Mouse (Mus musculus) hindbrain, embryonic 12.5 days (tissue): ENCODE data around the gene Hipk4. TPM values are rescaled to one million over a fixed set of nuclear protein-coding genes. Genes with fewer than 3 reads are reported as not detected.
A peak's percentile ranks its signal among the peaks of the same experiment; 100 is the strongest.

ENCODE experiments used
- ATAC-seq: fragments of 200-750 bp; cut with Nextera tagmentation; 2 replicates; pipeline ENCODE4 v1.8.0; 2017; ENCODE audit warnings: moderate TSS enrichment; ENCODE audit not compliant: low FRiP score
- H3K27ac ChIP-seq: fragments of 300-500 bp; sonication (generic); 2 replicates; pipeline ENCODE4 v1.5.1; 2016; ENCODE audit warnings: mild to moderate bottlenecking
- H3K27me3 ChIP-seq: fragments of 300-500 bp; sonication (generic); 2 replicates; pipeline ENCODE4 v1.6.1; 2016; ENCODE audit warnings: mild to moderate bottlenecking
- H3K36me3 ChIP-seq: fragments of 300-500 bp; sonication (generic); 2 replicates; pipeline ENCODE4 v1.6.1; 2016; ENCODE audit warnings: mild to moderate bottlenecking
- H3K4me1 ChIP-seq: fragments of 300-500 bp; sonication (generic); 2 replicates; pipeline ENCODE4 v1.6.1; 2016
- H3K4me2 ChIP-seq: fragments of 300-500 bp; sonication (generic); replicated peaks from 2 replicates; pipeline ENCODE4 v1.6.1; 2016; ENCODE audit warnings: mild to moderate bottlenecking
- H3K4me3 ChIP-seq: fragments of 300-500 bp; sonication (generic); 2 replicates; pipeline ENCODE4 v1.5.1; 2016; ENCODE audit warnings: mild to moderate bottlenecking
- H3K9ac ChIP-seq: fragments of 300-500 bp; sonication (generic); 2 replicates; pipeline ENCODE4 v1.6.1; 2016; ENCODE audit warnings: mild to moderate bottlenecking, moderate library complexity
- H3K9me3 ChIP-seq: fragments of 300-500 bp; sonication (generic); replicated peaks from 2 replicates; pipeline ENCODE4 v1.6.1; 2016; ENCODE audit warnings: mild to moderate bottlenecking
- WGBS: fragments of 180-500 bp; shearing (Covaris S2); methylation state at CpG from one replicate; pipeline ENCODE4 v1.1.7; 2016; 5-methylcytosine and 5-hydroxymethylcytosine counted together
- polyA plus RNA-seq: library from polyadenylated mRNA; unstranded; fragments of >200 nt; fragmentation: Nextera tagmentation; extraction: Ambion mirVana; gene quantifications from 2 replicates; pipeline ENCODE4 v1.2.1, GENCODE M21; 2016

Hipk4 gene
- polyA plus RNA-seq, 1 experiment from 2014 or later = 0.36 TPM

- Histone ChIP-seq H3K36me3 (peaks cover 11% of the 10 kb centered on the region; the same call in 1 of the 2 replicates), H3K4me3 (peak overlapping the region; percentile 57), H3K4me1 (peaks cover 13% of the 10 kb centered on the region), H3K4me2 (peak overlapping the region; percentile 82), H3K27ac (no peak overlapping the region), H3K9me3 (no peaks in the 10 kb centered on the region), H3K27me3 (no peaks in the 10 kb centered on the region), H3K9ac (peak overlapping the region; percentile 71; the same call in 1 of the 2 replicates)
- 56% methylated on average over 6 of the region's 6 CpGs for WGBS
- ATAC-seq = peak; percentile 30; the same call in 1 of the 2 replicates
Measured at GRCm38 (mm10) chr7:27543065-27543464, 20.0 kb downstream of the Hipk4 start.

- no peak overlapping the region for H3K4me3 ChIP-seq
- no peak for ATAC-seq
- WGBS = 96% methylated on average over 4 of the region's 4 CpGs
Measured at GRCm38 (mm10) chr7:27543851-27544250, 20.8 kb downstream of the Hipk4 start.

GRCm38 (mm10) chr7:27544675-27545370 is 21.8 kb downstream of the Hipk4 start:
- H3K4me1 ChIP-seq = peaks cover 13% of the 10 kb centered on the region
- WGBS = 90% methylated on average over 12 of the region's 12 CpGs
- no peak overlapping the region for H3K4me3 ChIP-seq
- no peak for ATAC-seq
- H3K9me3 ChIP-seq = no peaks in the 10 kb centered on the region
- no peak overlapping the region for H3K27ac ChIP-seq
- no peaks in the 10 kb centered on the region for H3K27me3 ChIP-seq
- H3K9ac ChIP-seq = no peak overlapping the region; the same call in 1 of the 2 replicates
- H3K36me3 ChIP-seq = no peaks in the 10 kb centered on the region; the same call in 1 of the 2 replicates
- no peak overlapping the region for H3K4me2 ChIP-seq

More at GRCm38 (mm10) chr7:27543851-27544250, 20.8 kb downstream of the Hipk4 start:
- no peak overlapping the region for H3K27ac ChIP-seq
- H3K27me3 ChIP-seq = no peaks in the 10 kb centered on the region
- H3K9ac ChIP-seq = no peak overlapping the region
- H3K36me3 ChIP-seq = peaks cover 6% of the 10 kb centered on the region; the same call in 1 of the 2 replicates
- H3K9me3 ChIP-seq = no peaks in the 10 kb centered on the region
- no peak overlapping the region for H3K4me2 ChIP-seq
- peaks cover 13% of the 10 kb centered on the region for H3K4me1 ChIP-seq

GRCm38 (mm10) chr7:27549597-27549996 is 26.5 kb downstream of the Hipk4 start:
- ATAC-seq = no peak
- H3K36me3 ChIP-seq = no peaks in the 10 kb centered on the region

GRCm38 (mm10) chr7:27552070-27552469 is 29.0 kb downstream of the Hipk4 start:
- H3K27ac ChIP-seq = no peak overlapping the region
- H3K4me1 ChIP-seq = peaks cover 14% of the 10 kb centered on the region
- peak overlapping the region; percentile 75; the same call in 1 of the 2 replicates for H3K4me3 ChIP-seq
- H3K4me2 ChIP-seq = peak overlapping the region; percentile 71
- peaks cover 5% of the 10 kb centered on the region; the same call in 1 of the 2 replicates for H3K36me3 ChIP-seq
- WGBS = 60% methylated on average over 5 of the region's 5 CpGs
- ATAC-seq = no peak
- H3K9ac ChIP-seq = 0 out of 2 replicates have a peak overlapping the region, but pooled peaks have one; percentile 71
- H3K27me3 ChIP-seq = no peaks in the 10 kb centered on the region
- H3K9me3 ChIP-seq = no peaks in the 10 kb centered on the region

More at GRCm38 (mm10) chr7:27549597-27549996, 26.5 kb downstream of the Hipk4 start:
- 78% methylated on average over 6 of the region's 6 CpGs for WGBS
- no peak overlapping the region for H3K9ac ChIP-seq
- no peaks in the 10 kb centered on the region for H3K9me3 ChIP-seq
- H3K27me3 ChIP-seq = no peaks in the 10 kb centered on the region
- H3K4me3 ChIP-seq = no peak overlapping the region
- peaks cover 14% of the 10 kb centered on the region for H3K4me1 ChIP-seq
- H3K4me2 ChIP-seq = no peak overlapping the region
- H3K27ac ChIP-seq = no peak overlapping the region

- Histone ChIP-seq H3K4me3 (peak within 1 kb of the TSS; percentile 75), H3K9ac (peak within 1 kb of the TSS; percentile 71), H3K9me3 (no peaks in the 10 kb centered on the region), H3K27me3 (no peaks in the 10 kb centered on the region), H3K4me2 (peak within 1 kb of the TSS; percentile 71), H3K36me3 (peaks cover 5% of the 10 kb centered on the region; the same call in 1 of the 2 replicates), H3K4me1 (peaks cover 14% of the 10 kb centered on the region), H3K27ac (no peak within 1 kb of the TSS)
- peak; percentile 99 for ATAC-seq
- under 1% methylated on average over 41 of the region's 41 CpGs for WGBS
Measured at GRCm38 (mm10) chr7:27552931-27553513, 30.0 kb downstream of the Hipk4 start, which contains the start of the genes Pld3 and 2310022A10Rik. Gene Pld3 (minus strand): TSS chr7:27553218. Gene 2310022A10Rik (plus strand): TSS chr7:27553233.

GRCm38 (mm10) chr7:27560291-27560887 is 37.3 kb downstream of the Hipk4 start:
- Histone ChIP-seq H3K27me3 (no peaks in the 10 kb centered on the region), H3K4me2 (no peak overlapping the region), H3K9me3 (no peaks in the 10 kb centered on the region), H3K9ac (no peak overlapping the region), H3K36me3 (peaks cover 68% of the 10 kb centered on the region), H3K4me3 (no peak overlapping the region), H3K27ac (no peak overlapping the region), H3K4me1 (0 out of 2 replicates have a peak, but pooled peaks cover 2% of the 10 kb centered on the region)
- whole genome bisulfite sequencing = 72% methylated on average over 8 of the region's 8 CpGs
- ATAC-seq = no peak

- no peak overlapping the region for H3K9ac ChIP-seq
- ATAC-seq = no peak
- no peaks in the 10 kb centered on the region for H3K9me3 ChIP-seq
- H3K4me3 ChIP-seq = no peak overlapping the region
- H3K36me3 ChIP-seq = peaks cover 71% of the 10 kb centered on the region
- WGBS = 96% methylated on average over 1 of the region's 1 CpGs
- no peak overlapping the region for H3K27ac ChIP-seq
- no peaks in the 10 kb centered on the region for H3K27me3 ChIP-seq
- H3K4me2 ChIP-seq = no peak overlapping the region
- 0 out of 2 replicates have a peak, but pooled peaks cover 2% of the 10 kb centered on the region for H3K4me1 ChIP-seq
Measured at GRCm38 (mm10) chr7:27560978-27561377, 37.9 kb downstream of the Hipk4 start.

- Histone ChIP-seq H3K9me3 (no peaks in the 10 kb centered on the region), H3K27me3 (no peaks in the 10 kb centered on the region), H3K27ac (no peak overlapping the region), H3K4me3 (no peak overlapping the region), H3K9ac (no peak overlapping the region), H3K4me2 (no peak overlapping the region), H3K36me3 (peaks cover 84% of the 10 kb centered on the region), H3K4me1 (no peaks in the 10 kb centered on the region)
- WGBS = 88% methylated on average over 5 of the region's 5 CpGs
- no peak for ATAC-seq
Measured at GRCm38 (mm10) chr7:27569580-27570224, 46.6 kb downstream of the Hipk4 start.

- 94% methylated on average over 4 of the region's 4 CpGs for WGBS
- ATAC-seq = no peak
- Histone ChIP-seq H3K27ac (no peak overlapping the region), H3K36me3 (peaks cover 89% of the 10 kb centered on the region), H3K4me3 (no peak overlapping the region), H3K9me3 (no peaks in the 10 kb centered on the region), H3K27me3 (no peaks in the 10 kb centered on the region), H3K4me2 (no peak overlapping the region), H3K4me1 (no peaks in the 10 kb centered on the region), H3K9ac (no peak overlapping the region)
Measured at GRCm38 (mm10) chr7:27572133-27572532, 49.1 kb downstream of the Hipk4 start.

- ATAC-seq = no peak
- Histone ChIP-seq H3K9me3 (no peaks in the 10 kb centered on the region), H3K27me3 (no peaks in the 10 kb centered on the region), H3K4me2 (no peak overlapping the region), H3K4me1 (no peaks in the 10 kb centered on the region), H3K36me3 (peaks cover 87% of the 10 kb centered on the region), H3K4me3 (no peak overlapping the region), H3K9ac (no peak overlapping the region), H3K27ac (no peak overlapping the region)
- WGBS = 94% methylated on average over 14 of the region's 14 CpGs
Measured at GRCm38 (mm10) chr7:27574124-27574880, 51.2 kb downstream of the Hipk4 start.
